Mouse (Mus musculus) CH12.LX (cell line): ENCODE measurements at regions not wholly inside any gene's neighbourhood (a gene's known extent, or its start where the extent isn't known, plus 50 kb on each side); places are given as distances from the start of the nearest gene placed in this dataset.

ENCODE experiments used
- CHD1 ChIP-seq: IDR thresholded peaks from 2 replicates; pipeline ENCODE4 v1.6.1; 2012; ENCODE audit warnings: low read depth, low read length, improper control_type of control experiment, inconsistent platforms
- CTCF ChIP-seq, 2 experiments: IDR thresholded peaks in 1 of 2; conservative IDR thresholded peaks in 1 of 2; 2 replicates each; pipeline ENCODE4 v1.5.1; 2011 to 2012; ENCODE audit warnings: low read depth in 2 of 2, low read length in 2 of 2, improper control_type of control experiment in 1 of 2, inconsistent platforms in 1 of 2, mild to moderate bottlenecking in 1 of 2, moderate library complexity in 1 of 2
- EP300 ChIP-seq: IDR thresholded peaks from 2 replicates; pipeline ENCODE4 v1.6.1; 2011; ENCODE audit warnings: low read length, improper control_type of control experiment
- MAFK ChIP-seq: IDR thresholded peaks from 2 replicates; pipeline ENCODE4 v1.6.1; 2011; ENCODE audit warnings: low read length, improper control_type of control experiment; ENCODE audit not compliant: insufficient replicate concordance
- MAX ChIP-seq: IDR thresholded peaks from 2 replicates; pipeline ENCODE4 v1.6.1; 2011; ENCODE audit warnings: low read length, improper control_type of control experiment
- MXI1 ChIP-seq: IDR thresholded peaks from 2 replicates; pipeline ENCODE4 v1.6.1; 2011; ENCODE audit warnings: mild to moderate bottlenecking, low read depth, low read length, improper control_type of control experiment
- NRF1 ChIP-seq: IDR thresholded peaks from 2 replicates; pipeline ENCODE4 v1.6.1; 2014; ENCODE audit warnings: low read depth, mild to moderate bottlenecking, inconsistent platforms, low read length, improper control_type of control experiment, moderate library complexity
- POLR2A ChIP-seq: IDR thresholded peaks from 2 replicates; pipeline ENCODE4 v1.6.1; 2011; ENCODE audit warnings: low read depth, mild to moderate bottlenecking, improper control_type of control experiment, low read length
- POLR2AphosphoS2 ChIP-seq: IDR thresholded peaks from 2 replicates; pipeline ENCODE4 v1.6.1; 2011; ENCODE audit warnings: low read depth, low read length, improper control_type of control experiment
- SMC3 ChIP-seq: IDR thresholded peaks from 2 replicates; pipeline ENCODE4 v1.6.1; 2011; ENCODE audit warnings: low read depth, low read length, improper control_type of control experiment
- USF1 ChIP-seq: IDR thresholded peaks from 2 replicates; pipeline ENCODE4 v1.6.1; 2014; ENCODE audit warnings: low read depth, mild to moderate bottlenecking, inconsistent platforms, low read length, improper control_type of control experiment
- ZC3H11A ChIP-seq: IDR thresholded peaks from 2 replicates; pipeline ENCODE4 v1.6.1; 2012; ENCODE audit warnings: low read depth, mild to moderate bottlenecking, inconsistent platforms, low read length, improper control_type of control experiment
- ZMIZ1 ChIP-seq: IDR thresholded peaks from 2 replicates; pipeline ENCODE4 v1.6.1; 2012; ENCODE audit warnings: low read depth, mild to moderate bottlenecking, inconsistent platforms, low read length, improper control_type of control experiment
- ZNF384 ChIP-seq: IDR thresholded peaks from 2 replicates; pipeline ENCODE4 v1.6.1; 2012; ENCODE audit warnings: low read depth, low read length, improper control_type of control experiment, inconsistent platforms

GRCm38 (mm10) chr12:16190706-16191105, 374.0 kb upstream of the Trib2 start:
- TF ChIP-seq CTCF (conservative IDR thresholded peaks at IDR 0.05 in 1 of 2, IDR thresholded peaks at IDR 0.05 in 1 of 2; ENCODE audit: low read depth in 2 of 2, low read length in 2 of 2): no peak
- TF ChIP-seq ZC3H11A: no peak
- TF ChIP-seq USF1: no peak
- TF ChIP-seq MXI1: no peak
- TF ChIP-seq POLR2A: no peak
- no peak for TF ChIP-seq POLR2AphosphoS2
- TF ChIP-seq MAX: no peak
- TF ChIP-seq CHD1: no peak
- no peak for TF ChIP-seq MAFK
- TF ChIP-seq ZNF384: no peak
- TF ChIP-seq EP300: no peak
- TF ChIP-seq NRF1: no peak
- TF ChIP-seq SMC3: no peak
- no peak for TF ChIP-seq ZMIZ1
